Mouse (Mus musculus): ENCODE measurements around the gene Ube4b.

The Ube4b gene

GRCm38 (mm10) chr4:149306712-149307595 lies 119.6 kb downstream of the Ube4b start:
- DNase-seq (ENCODE audit: low read depth in 2 of 2, low spot score in 2 of 2), result peak in 1 of 2 experiments; percentile 13

GRCm38 (mm10) chr4:149305761-149306711 lies 120.5 kb downstream of the Ube4b start:
- DNase-seq (ENCODE audit: low read depth in 2 of 2, low spot score in 2 of 2), result no peak

- no peak for DNase-seq (ENCODE audit: low read depth in 2 of 2, low spot score in 2 of 2)
Observed at GRCm38 (mm10) chr4:149304466-149304865, 122.1 kb downstream of the Ube4b start.

DNA sequence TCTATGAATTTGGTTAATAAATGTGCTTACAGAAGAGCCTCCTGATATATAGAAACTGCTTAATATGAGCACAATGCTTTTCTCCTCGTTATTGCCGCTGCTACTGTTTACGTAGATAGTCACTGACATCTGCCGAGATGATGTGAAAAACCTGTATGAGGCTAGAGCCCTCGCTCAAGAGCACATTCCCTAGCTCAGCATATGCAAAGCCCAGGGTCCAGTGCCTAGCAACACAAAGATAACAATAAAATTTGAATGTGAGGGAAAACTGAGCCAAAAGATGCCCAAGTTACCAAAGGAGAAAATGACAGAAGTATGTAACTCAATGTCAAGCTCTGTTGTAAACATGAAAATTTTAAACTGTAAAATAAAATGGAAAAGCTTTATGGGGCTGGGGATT lies 123.0 kb downstream of the Ube4b start:
- DNase-seq (ENCODE audit: low read depth in 2 of 2, low spot score in 2 of 2), result no peak

- DNase-seq (ENCODE audit: low read depth in 2 of 2, low spot score in 2 of 2), result no peak
Observed at GRCm38 (mm10) chr4:149302751-149303150, 123.8 kb downstream of the Ube4b start.

GRCm38 (mm10) chr4:149302136-149302535 lies 124.4 kb downstream of the Ube4b start:
- no peak for DNase-seq (ENCODE audit: low read depth in 2 of 2, low spot score in 2 of 2)

- no peak for DNase-seq (ENCODE audit: low read depth in 2 of 2, low spot score in 2 of 2)
Observed at GRCm38 (mm10) chr4:149296501-149296900, 130.0 kb downstream of the Ube4b start.

- no peak for DNase-seq (ENCODE audit: low read depth in 2 of 2, low spot score in 2 of 2)
Observed at GRCm38 (mm10) chr4:149292984-149293383, 133.6 kb downstream of the Ube4b start.

- no peak for DNase-seq (ENCODE audit: low read depth in 2 of 2, low spot score in 2 of 2)
Observed at GRCm38 (mm10) chr4:149291061-149291460, 135.5 kb downstream of the Ube4b start.

DNA sequence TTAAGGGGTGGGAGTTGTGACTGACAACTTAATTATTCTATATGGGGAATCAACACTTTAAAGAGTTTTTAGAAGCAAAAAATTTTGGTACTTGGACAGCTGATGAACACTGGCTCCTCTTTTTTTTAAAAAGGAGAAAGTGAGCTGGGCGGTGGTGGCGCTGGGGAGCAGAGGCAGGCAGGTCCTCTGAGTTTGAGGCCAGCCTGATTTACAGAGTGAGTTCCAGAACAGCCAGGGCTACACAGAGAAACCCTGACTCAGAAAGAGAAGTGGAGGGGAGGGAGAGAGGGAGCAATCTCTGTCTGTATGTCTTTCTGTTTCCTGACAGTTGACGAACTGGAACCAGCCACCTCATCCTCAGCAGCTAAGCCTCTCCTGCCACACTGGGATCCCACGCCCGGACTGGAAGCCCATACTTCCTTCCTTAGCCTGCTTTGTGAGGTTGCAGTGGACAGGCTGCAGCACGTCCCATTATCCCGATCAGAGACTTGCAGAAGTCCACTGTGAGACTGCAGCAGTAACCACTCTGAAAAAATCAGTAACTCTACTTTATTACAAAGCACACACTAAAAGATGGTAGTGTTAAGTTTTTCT lies 136.3 kb downstream of the Ube4b start:
- DNase-seq (ENCODE audit: low read depth in 2 of 2, low spot score in 2 of 2), result no peak

- DNase-seq (ENCODE audit: low read depth in 2 of 2, low spot score in 2 of 2), result no peak
Observed at GRCm38 (mm10) chr4:149286287-149287137, 140.0 kb downstream of the Ube4b start.

GRCm38 (mm10) chr4:149285691-149286090 lies 140.9 kb downstream of the Ube4b start:
- DNase-seq (ENCODE audit: low read depth in 2 of 2, low spot score in 2 of 2), result no peak

- DNase-seq (ENCODE audit: low read depth in 2 of 2, low spot score in 2 of 2), result no peak
Observed at GRCm38 (mm10) chr4:149283018-149283417, 143.5 kb downstream of the Ube4b start.

DNA sequence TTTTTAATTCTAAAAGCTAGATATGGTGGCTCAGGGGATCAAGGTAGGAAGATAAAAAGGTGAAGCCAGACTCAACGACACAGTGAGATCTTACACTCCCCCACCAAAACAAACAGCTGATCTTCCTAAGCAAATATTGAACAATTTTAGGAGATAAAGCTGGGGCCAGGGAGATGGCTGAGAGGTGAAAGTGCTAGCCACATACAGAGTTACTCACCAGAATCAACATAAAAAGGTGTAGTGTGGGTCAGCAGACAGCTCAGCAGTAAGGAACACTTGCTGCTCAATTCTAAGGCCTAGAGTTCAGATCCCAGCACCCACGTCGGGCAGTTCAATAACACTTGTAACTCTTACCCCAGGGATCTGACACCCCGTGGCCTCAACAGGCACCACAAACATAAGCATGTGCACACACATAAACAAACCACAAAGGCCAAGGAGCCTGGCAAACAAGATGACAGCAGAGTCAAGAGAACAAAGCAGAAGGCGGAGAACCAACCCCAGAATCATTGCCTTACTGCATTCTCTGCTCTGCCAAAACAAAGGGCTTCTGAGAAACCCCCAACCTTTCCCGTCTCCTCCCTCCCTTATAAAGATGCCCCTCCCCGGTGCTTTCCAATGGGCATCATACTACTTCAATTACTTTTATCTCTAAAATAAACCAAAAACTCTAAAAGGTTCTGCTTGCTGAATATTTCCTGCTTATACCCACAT lies 144.4 kb downstream of the Ube4b start:
- peak; percentile 60 to 62 for DNase-seq (ENCODE audit: low read depth in 2 of 2, low spot score in 2 of 2)
